Mouse (Mus musculus) splenic B cell, adult 2 months (primary cell): Measurements from ENCODE around the gene Fam129b.

ENCODE experiments used
- DNase-seq: peaks from one replicate; pipeline ENCODE4 v3.0.0-alpha.2; 2011; ENCODE audit warnings: low read depth, low spot score
- H3K27me3 ChIP-seq: 2 replicates; pipeline ENCODE4 v1.6.1; 2012; ENCODE audit warnings: mild to moderate bottlenecking, low read length, moderate library complexity, mixed read lengths; ENCODE audit not compliant: control insufficient read depth, poor library complexity, insufficient read depth, severe bottlenecking
- H3K36me3 ChIP-seq: 2 replicates; pipeline ENCODE4 v1.6.1; 2012; ENCODE audit warnings: mild to moderate bottlenecking, low read length, moderate library complexity, mixed read lengths; ENCODE audit not compliant: control insufficient read depth, poor library complexity, insufficient read depth, severe bottlenecking

The Fam129b gene

GRCm38 (mm10) chr2:32875675-32876489, at the start of gene Fam129b:
Gene Fam129b (plus strand): TSS chr2:32876114.
- H3K36me3 ChIP-seq, result no peaks in the 10 kb centered on the region
- peak; percentile 79 for DNase-seq
- H3K27me3 ChIP-seq, result no peaks in the 10 kb centered on the region

- Histone ChIP-seq H3K27me3 (no peaks in the 10 kb centered on the region), H3K36me3 (no peaks in the 10 kb centered on the region)
- DNase-seq, result no peak
Measured at GRCm38 (mm10) chr2:32828979-32829676, 46.8 kb upstream of the Fam129b start.

- no peaks in the 10 kb centered on the region for H3K27me3 ChIP-seq
- peak; percentile 32 for DNase-seq
- no peaks in the 10 kb centered on the region for H3K36me3 ChIP-seq
Measured at GRCm38 (mm10) chr2:32834496-32834895, 41.4 kb upstream of the Fam129b start.

GRCm38 (mm10) chr2:32835588-32835987, 40.3 kb upstream of the Fam129b start:
- no peak for DNase-seq
- H3K27me3 ChIP-seq, result no peaks in the 10 kb centered on the region
- H3K36me3 ChIP-seq, result no peaks in the 10 kb centered on the region

- Histone ChIP-seq H3K27me3 (no peaks in the 10 kb centered on the region), H3K36me3 (no peaks in the 10 kb centered on the region)
- DNase-seq, result no peak
Measured at GRCm38 (mm10) chr2:32838147-32838884, 37.6 kb upstream of the Fam129b start.

- Histone ChIP-seq H3K27me3 (no peaks in the 10 kb centered on the region), H3K36me3 (no peaks in the 10 kb centered on the region)
- no peak for DNase-seq
Measured at GRCm38 (mm10) chr2:32839261-32839660, 36.7 kb upstream of the Fam129b start.

GRCm38 (mm10) chr2:32841099-32841498, 34.8 kb upstream of the Fam129b start:
- no peaks in the 10 kb centered on the region for H3K27me3 ChIP-seq

GRCm38 (mm10) chr2:32842558-32842957, 33.4 kb upstream of the Fam129b start:
- DNase-seq, result peak; percentile 53
- Histone ChIP-seq H3K27me3 (no peaks in the 10 kb centered on the region), H3K36me3 (no peaks in the 10 kb centered on the region)

More at GRCm38 (mm10) chr2:32841099-32841498, 34.8 kb upstream of the Fam129b start:
- no peaks in the 10 kb centered on the region for H3K36me3 ChIP-seq
- no peak for DNase-seq

GRCm38 (mm10) chr2:32845572-32846100, 30.3 kb upstream of the Fam129b start:
- Histone ChIP-seq H3K27me3 (no peaks in the 10 kb centered on the region), H3K36me3 (no peaks in the 10 kb centered on the region)
- no peak for DNase-seq

GRCm38 (mm10) chr2:32846101-32846804, 29.7 kb upstream of the Fam129b start:
- 0 out of 2 replicates have a peak, but pooled peaks cover 2% of the 10 kb centered on the region for H3K27me3 ChIP-seq
- DNase-seq, result peak; percentile 46
- H3K36me3 ChIP-seq, result no peaks in the 10 kb centered on the region

- 0 out of 2 replicates have a peak, but pooled peaks cover 2% of the 10 kb centered on the region for H3K27me3 ChIP-seq
- no peaks in the 10 kb centered on the region for H3K36me3 ChIP-seq
- peak; percentile 91 for DNase-seq
Measured at GRCm38 (mm10) chr2:32846805-32847467, 29.0 kb upstream of the Fam129b start, which contains the start of gene Stxbp1. Gene Stxbp1 (minus strand): TSS chr2:32847245.

GRCm38 (mm10) chr2:32847468-32847821, 28.5 kb upstream of the Fam129b start:
- Histone ChIP-seq H3K27me3 (0 out of 2 replicates have a peak, but pooled peaks cover 2% of the 10 kb centered on the region), H3K36me3 (no peaks in the 10 kb centered on the region)
- DNase-seq, result no peak

GRCm38 (mm10) chr2:32852156-32852555, 23.8 kb upstream of the Fam129b start:
- Histone ChIP-seq H3K27me3 (0 out of 2 replicates have a peak, but pooled peaks cover 2% of the 10 kb centered on the region), H3K36me3 (no peaks in the 10 kb centered on the region)
- peak; percentile 55 for DNase-seq
